Mouse (Mus musculus) testis, adult 2 months (tissue): Measurements from ENCODE around the gene Nptxr.

Source experiments
- CTCF ChIP-seq: fragments of 200-500 bp; IDR thresholded peaks from 2 replicates; pipeline ENCODE4 v1.5.1; 2012; ENCODE audit warnings: low read depth, mild to moderate bottlenecking, inconsistent platforms, low read length, moderate library complexity; ENCODE audit not compliant: control insufficient read depth, insufficient read depth, insufficient replicate concordance
- POLR2A ChIP-seq: fragments of 200-500 bp; IDR thresholded peaks from 2 replicates; pipeline ENCODE4 v1.6.1; 2012; ENCODE audit warnings: low read depth, mild to moderate bottlenecking, inconsistent platforms, low read length, moderate library complexity; ENCODE audit not compliant: control insufficient read depth

DNA sequence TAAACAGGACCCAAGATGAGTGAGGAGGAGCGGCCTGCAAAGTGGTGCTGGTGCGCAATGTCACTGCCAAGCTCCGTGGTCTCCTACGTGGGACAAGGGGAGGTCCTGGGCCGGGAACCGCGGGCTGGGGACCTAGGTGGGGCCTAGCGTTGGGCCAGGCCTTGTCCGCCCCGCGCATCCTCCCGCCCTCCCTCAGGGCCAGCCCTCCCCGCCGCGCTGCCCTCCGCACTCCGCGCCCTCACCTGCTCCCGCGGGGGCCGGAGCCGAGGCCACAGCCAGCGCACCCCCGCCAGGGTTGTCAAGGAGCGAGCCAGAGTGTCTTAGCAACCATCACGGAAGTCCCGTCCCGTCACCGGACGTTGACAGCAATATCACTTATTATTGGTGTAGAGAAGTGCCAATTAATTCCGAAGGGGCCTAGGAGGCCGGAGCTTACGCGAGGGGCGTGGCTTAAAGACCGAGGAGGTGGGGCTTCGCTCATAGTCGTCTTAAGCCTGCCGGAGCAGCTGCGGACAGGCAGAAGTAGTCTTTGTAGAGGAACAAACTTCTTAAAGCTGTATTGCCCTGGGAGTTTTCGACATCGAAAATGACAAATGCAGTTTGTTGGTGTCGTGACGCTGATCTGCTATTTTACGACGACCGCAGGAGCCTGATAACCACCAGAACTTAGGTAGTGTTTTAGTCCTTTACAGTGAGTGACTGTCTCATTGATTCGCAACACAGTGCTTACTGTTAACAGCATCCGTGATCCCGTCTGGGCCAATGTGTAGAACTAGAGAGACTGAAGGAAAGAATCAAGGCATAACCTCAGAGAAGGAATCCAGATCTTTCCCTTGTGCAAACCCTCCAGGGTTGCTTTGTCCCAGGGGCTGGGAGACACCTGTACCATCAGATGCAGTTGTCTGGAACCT is 30.2 kb downstream of the Nptxr start:
- peak; percentile 14; the same call in 1 of the 2 replicates for TF ChIP-seq CTCF
- TF ChIP-seq POLR2A: peak; percentile 82
